Mouse (Mus musculus): Measurements from ENCODE around the gene Foxe3. TPM values are rescaled to one million over a fixed set of nuclear protein-coding genes. Genes with fewer than 3 reads are reported as not detected.

Gene Foxe3
- polyA plus RNA-seq, 1 experiment: not detected

- H3K27me3 ChIP-seq (ENCODE audit: control insufficient read depth, insufficient read depth, insufficient read length): no peaks in the 10 kb centered on the region
- TF ChIP-seq CEBPB (IDR thresholded peaks at IDR 0.05; ENCODE audit: low read depth): no peak
- TF ChIP-seq MAX (IDR thresholded peaks at IDR 0.05): no peak
- TF ChIP-seq MYOG (IDR thresholded peaks at IDR 0.05; ENCODE audit: control insufficient read depth, extremely low read depth, insufficient read length): no peak
- TF ChIP-seq USF1 (IDR thresholded peaks at IDR 0.05; ENCODE audit: low read depth): no peak
- no peak for TF ChIP-seq CTCF (IDR thresholded peaks at IDR 0.05; ENCODE audit: control insufficient read depth, insufficient read depth, insufficient read length)
- no peak for TF ChIP-seq FOSL1 (IDR thresholded peaks at IDR 0.05; ENCODE audit: insufficient read depth, low read length, poor library complexity, severe bottlenecking)
- TF ChIP-seq MYOD1 (IDR thresholded peaks at IDR 0.05; ENCODE audit: control insufficient read depth, insufficient read length, low read depth): no peak
- H3ac ChIP-seq (ENCODE audit: control insufficient read depth, insufficient read length, low read depth): no peak overlapping the region
- H3K4me3 ChIP-seq (ENCODE audit: insufficient read depth, poor library complexity, severe bottlenecking): no peak overlapping the region
- H3K79me3 ChIP-seq (ENCODE audit: low read depth): no peaks in the 10 kb centered on the region
- no peaks in the 10 kb centered on the region for H3K79me2 ChIP-seq (ENCODE audit: control insufficient read depth, insufficient read depth)
- H3K36me3 ChIP-seq (ENCODE audit: control insufficient read depth, insufficient read depth): peaks cover 15% of the 10 kb centered on the region
These were observed 9.8 kb downstream of the Foxe3 start for GRCm38 (mm10) chr4:114916056-114916455.

- no peaks in the 10 kb centered on the region for H3K27me3 ChIP-seq (ENCODE audit: control insufficient read depth, insufficient read depth, insufficient read length)
- no peaks in the 10 kb centered on the region for H3K79me3 ChIP-seq (ENCODE audit: low read depth)
- no peak for TF ChIP-seq MYOD1 (IDR thresholded peaks at IDR 0.05; ENCODE audit: control insufficient read depth, insufficient read length, low read depth)
- no peak for TF ChIP-seq MYOG (IDR thresholded peaks at IDR 0.05; ENCODE audit: control insufficient read depth, extremely low read depth, insufficient read length)
- TF ChIP-seq CEBPB (IDR thresholded peaks at IDR 0.05; ENCODE audit: low read depth): no peak
- TF ChIP-seq FOSL1 (IDR thresholded peaks at IDR 0.05; ENCODE audit: insufficient read depth, low read length, poor library complexity, severe bottlenecking): no peak
- TF ChIP-seq USF1 (IDR thresholded peaks at IDR 0.05; ENCODE audit: low read depth): no peak
- TF ChIP-seq MAX (IDR thresholded peaks at IDR 0.05): no peak
- TF ChIP-seq CTCF (IDR thresholded peaks at IDR 0.05; ENCODE audit: control insufficient read depth, insufficient read depth, insufficient read length): no peak
- H3K79me2 ChIP-seq (ENCODE audit: control insufficient read depth, insufficient read depth): no peaks in the 10 kb centered on the region
- no peak overlapping the region for H3ac ChIP-seq (ENCODE audit: control insufficient read depth, insufficient read length, low read depth)
- no peak overlapping the region for H3K4me3 ChIP-seq (ENCODE audit: insufficient read depth, poor library complexity, severe bottlenecking)
- peaks cover 15% of the 10 kb centered on the region for H3K36me3 ChIP-seq (ENCODE audit: control insufficient read depth, insufficient read depth)
These were observed 12.2 kb downstream of the Foxe3 start for GRCm38 (mm10) chr4:114913594-114913962.

GRCm38 (mm10) chr4:114912705-114913593 is 12.9 kb downstream of the Foxe3 start:
- no peaks in the 10 kb centered on the region for H3K79me3 ChIP-seq (ENCODE audit: low read depth)
- no peaks in the 10 kb centered on the region for H3K27me3 ChIP-seq (ENCODE audit: control insufficient read depth, insufficient read depth, insufficient read length)
- H3K79me2 ChIP-seq (ENCODE audit: control insufficient read depth, insufficient read depth): no peaks in the 10 kb centered on the region
- TF ChIP-seq MYOD1 (IDR thresholded peaks at IDR 0.05; ENCODE audit: control insufficient read depth, insufficient read length, low read depth) (no peak), CEBPB (IDR thresholded peaks at IDR 0.05; ENCODE audit: low read depth) (no peak), MYOG (IDR thresholded peaks at IDR 0.05; ENCODE audit: control insufficient read depth, extremely low read depth, insufficient read length) (no peak), FOSL1 (IDR thresholded peaks at IDR 0.05; ENCODE audit: insufficient read depth, low read length, poor library complexity, severe bottlenecking) (no peak), CTCF (IDR thresholded peaks at IDR 0.05; ENCODE audit: control insufficient read depth, insufficient read depth, insufficient read length) (no peak), MAX (IDR thresholded peaks at IDR 0.05) (no peak), USF1 (IDR thresholded peaks at IDR 0.05; ENCODE audit: low read depth) (no peak)
- peaks cover 15% of the 10 kb centered on the region for H3K36me3 ChIP-seq (ENCODE audit: control insufficient read depth, insufficient read depth)
- H3K4me3 ChIP-seq (ENCODE audit: insufficient read depth, poor library complexity, severe bottlenecking): no peak overlapping the region
- H3ac ChIP-seq (ENCODE audit: control insufficient read depth, insufficient read length, low read depth): no peak overlapping the region

DNA sequence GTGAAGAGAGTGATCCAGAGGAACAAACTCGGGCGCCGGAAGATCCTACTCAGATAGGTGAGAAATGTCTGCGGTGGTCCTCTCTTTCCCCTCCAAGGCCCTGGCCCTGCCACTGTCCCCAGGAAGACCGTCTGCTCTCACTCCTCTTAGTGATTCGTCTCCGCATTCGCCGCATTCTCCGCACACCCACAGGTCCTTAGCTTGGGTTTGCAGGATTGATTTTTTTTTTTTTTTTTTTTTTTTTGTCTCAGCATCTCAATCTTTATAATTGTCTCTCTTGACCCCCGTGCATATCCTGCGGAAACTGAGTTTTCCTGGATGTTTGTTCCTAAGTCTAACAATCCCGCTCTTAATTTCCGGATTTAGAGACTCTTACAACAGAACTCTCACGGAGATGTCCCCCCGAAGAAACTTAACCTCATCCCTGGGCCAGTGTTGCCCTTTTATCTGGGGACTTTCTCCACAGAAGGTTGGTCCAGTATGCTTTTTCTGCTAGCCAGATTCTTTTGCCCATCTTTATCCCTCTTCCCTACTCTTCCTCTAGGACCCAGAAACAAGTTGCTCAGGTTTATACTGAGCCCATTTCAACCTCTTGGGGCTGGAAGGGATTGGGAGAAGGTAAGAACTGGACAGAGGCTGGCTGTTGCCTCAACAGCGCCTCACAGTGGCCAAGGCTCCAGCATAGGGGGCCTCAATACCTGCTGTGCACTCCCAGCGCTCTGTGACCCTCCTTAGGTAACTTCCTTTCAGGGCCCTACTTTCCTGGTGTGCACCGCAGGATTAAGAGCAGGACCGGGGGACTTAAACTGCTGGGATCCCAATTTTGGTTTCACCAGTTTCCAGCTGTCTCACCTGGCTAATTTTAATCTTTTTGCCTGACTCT is 16.0 kb downstream of the Foxe3 start:
- H3K36me3 ChIP-seq (ENCODE audit: control insufficient read depth, insufficient read depth): peaks cover 15% of the 10 kb centered on the region
- no peaks in the 10 kb centered on the region for H3K79me2 ChIP-seq (ENCODE audit: control insufficient read depth, insufficient read depth)
- peak overlapping the region; percentile 45 for H3K4me3 ChIP-seq (ENCODE audit: insufficient read depth, poor library complexity, severe bottlenecking)
- no peaks in the 10 kb centered on the region for H3K27me3 ChIP-seq (ENCODE audit: control insufficient read depth, insufficient read depth, insufficient read length)
- no peak for TF ChIP-seq CEBPB (IDR thresholded peaks at IDR 0.05; ENCODE audit: low read depth)
- peak; percentile 70 for TF ChIP-seq CTCF (IDR thresholded peaks at IDR 0.05; ENCODE audit: control insufficient read depth, insufficient read depth, insufficient read length)
- TF ChIP-seq FOSL1 (IDR thresholded peaks at IDR 0.05; ENCODE audit: insufficient read depth, low read length, poor library complexity, severe bottlenecking): no peak
- H3K79me3 ChIP-seq (ENCODE audit: low read depth): no peaks in the 10 kb centered on the region
- H3ac ChIP-seq (ENCODE audit: control insufficient read depth, insufficient read length, low read depth): peak overlapping the region; percentile 89

GRCm38 (mm10) chr4:114908829-114909601 is 16.8 kb downstream of the Foxe3 start, which contains the start of gene Foxd2:
Foxd2 (minus strand) TSS chr4:114908873.
- H3K27me3 ChIP-seq (ENCODE audit: control insufficient read depth, insufficient read depth, insufficient read length): no peaks in the 10 kb centered on the region

More at GRCm38 (mm10) chr4:114908829-114909601, 16.8 kb downstream of the Foxe3 start, which contains the start of gene Foxd2:
- peaks cover 11% of the 10 kb centered on the region for H3K36me3 ChIP-seq (ENCODE audit: control insufficient read depth, insufficient read depth)
- H3K79me2 ChIP-seq (ENCODE audit: control insufficient read depth, insufficient read depth): no peaks in the 10 kb centered on the region
- H3K4me3 ChIP-seq (ENCODE audit: insufficient read depth, poor library complexity, severe bottlenecking): peak within 1 kb of the TSS; percentile 45
- peak within 1 kb of the TSS; percentile 97 for H3ac ChIP-seq (ENCODE audit: control insufficient read depth, insufficient read length, low read depth)
- H3K79me3 ChIP-seq (ENCODE audit: low read depth): no peaks in the 10 kb centered on the region
- TF ChIP-seq MAX (IDR thresholded peaks at IDR 0.05) (no peak), CTCF (IDR thresholded peaks at IDR 0.05; ENCODE audit: control insufficient read depth, insufficient read depth, insufficient read length) (peak; percentile 81), FOSL1 (IDR thresholded peaks at IDR 0.05; ENCODE audit: insufficient read depth, low read length, poor library complexity, severe bottlenecking) (no peak), MYOG (IDR thresholded peaks at IDR 0.05; ENCODE audit: control insufficient read depth, extremely low read depth, insufficient read length) (no peak)
